Mouse (Mus musculus): Measurements from ENCODE around the gene Gnaz. TPM values are rescaled to one million over a fixed set of nuclear protein-coding genes. Genes with fewer than 3 reads are reported as not detected.

The Gnaz gene
- total and polyA plus RNA-seq, 3 experiments: 0.02 to 0.11 TPM; not detected in 1

GRCm38 (mm10) chr10:75052902-75053301 is 85.9 kb downstream of the Gnaz start:
- ATAC-seq (ENCODE audit: extremely low read depth, insufficient number of reproducible peaks, low FRiP score, poor library complexity, severe bottlenecking) (no peak), DNase-seq (ENCODE audit: low spot score) (no peak)
- no peaks in the 10 kb centered on the region for H3K27me3 ChIP-seq (ENCODE audit: insufficient read depth, low read length)
- no peak overlapping the region for H3K4me3 ChIP-seq (ENCODE audit: low read depth, low read length)
- no peaks in the 10 kb centered on the region for H3K36me3 ChIP-seq (replicated peaks)
- no peaks in the 10 kb centered on the region for H3K4me1 ChIP-seq (ENCODE audit: insufficient read depth, low read depth, low read length)
- TF ChIP-seq POLR2AphosphoS5 (IDR thresholded peaks at IDR 0.05; ENCODE audit: insufficient replicate concordance, low read depth, low read length): no peak
- no peak for TF ChIP-seq TAL1 (conservative IDR thresholded peaks at IDR 0.05; ENCODE audit: low read depth, low read length)
- TF ChIP-seq CTCF (IDR thresholded peaks at IDR 0.05; ENCODE audit: low read depth, low read length): no peak
- TF ChIP-seq GATA2 (IDR thresholded peaks at IDR 0.05; ENCODE audit: borderline replicate concordance, low read depth, low read length): no peak
- no peak for TF ChIP-seq GATA1 (IDR thresholded peaks at IDR 0.05; ENCODE audit: borderline replicate concordance, low read length)
- peaks cover 87% of the 10 kb centered on the region for H3K9me3 ChIP-seq (replicated peaks)

GRCm38 (mm10) chr10:75053655-75054054 is 86.7 kb downstream of the Gnaz start:
- DNase-seq (ENCODE audit: low spot score): no peak
- ATAC-seq (ENCODE audit: extremely low read depth, insufficient number of reproducible peaks, low FRiP score, poor library complexity, severe bottlenecking): no peak
- H3K9me3 ChIP-seq (replicated peaks): peaks cover 86% of the 10 kb centered on the region

GRCm38 (mm10) chr10:75054125-75054524 is 87.1 kb downstream of the Gnaz start:
- H3K36me3 ChIP-seq (replicated peaks): no peaks in the 10 kb centered on the region
- no peak for TF ChIP-seq GATA1 (IDR thresholded peaks at IDR 0.05; ENCODE audit: borderline replicate concordance, low read length)
- TF ChIP-seq GATA2 (IDR thresholded peaks at IDR 0.05; ENCODE audit: borderline replicate concordance, low read depth, low read length): no peak
- peaks cover 84% of the 10 kb centered on the region for H3K9me3 ChIP-seq (replicated peaks)
- H3K4me3 ChIP-seq (ENCODE audit: low read depth, low read length): no peak overlapping the region
- H3K4me1 ChIP-seq (ENCODE audit: insufficient read depth, low read depth, low read length): no peaks in the 10 kb centered on the region
- H3K27me3 ChIP-seq (ENCODE audit: insufficient read depth, low read length): no peaks in the 10 kb centered on the region
- ATAC-seq (ENCODE audit: extremely low read depth, insufficient number of reproducible peaks, low FRiP score, poor library complexity, severe bottlenecking): no peak
- DNase-seq (ENCODE audit: low spot score): no peak

More at GRCm38 (mm10) chr10:75053655-75054054, 86.7 kb downstream of the Gnaz start:
- no peak overlapping the region for H3K4me3 ChIP-seq (ENCODE audit: low read depth, low read length)
- no peaks in the 10 kb centered on the region for H3K4me1 ChIP-seq (ENCODE audit: insufficient read depth, low read depth, low read length)
- no peaks in the 10 kb centered on the region for H3K36me3 ChIP-seq (replicated peaks)
- TF ChIP-seq CTCF (IDR thresholded peaks at IDR 0.05; ENCODE audit: low read depth, low read length) (no peak), TAL1 (conservative IDR thresholded peaks at IDR 0.05; ENCODE audit: low read depth, low read length) (no peak), GATA1 (IDR thresholded peaks at IDR 0.05; ENCODE audit: borderline replicate concordance, low read length) (no peak), GATA2 (IDR thresholded peaks at IDR 0.05; ENCODE audit: borderline replicate concordance, low read depth, low read length) (no peak)
- no peaks in the 10 kb centered on the region for H3K27me3 ChIP-seq (ENCODE audit: insufficient read depth, low read length)

GRCm38 (mm10) chr10:75055672-75056071 is 88.7 kb downstream of the Gnaz start:
- no peaks in the 10 kb centered on the region for H3K36me3 ChIP-seq (replicated peaks)
- no peak for DNase-seq (ENCODE audit: low spot score)
- H3K4me1 ChIP-seq (ENCODE audit: insufficient read depth, low read depth, low read length): no peaks in the 10 kb centered on the region
- no peak for ATAC-seq (ENCODE audit: extremely low read depth, insufficient number of reproducible peaks, low FRiP score, poor library complexity, severe bottlenecking)
- TF ChIP-seq CTCF (IDR thresholded peaks at IDR 0.05; ENCODE audit: low read depth, low read length) (no peak), TAL1 (conservative IDR thresholded peaks at IDR 0.05; ENCODE audit: low read depth, low read length) (no peak), POLR2AphosphoS5 (IDR thresholded peaks at IDR 0.05; ENCODE audit: insufficient replicate concordance, low read depth, low read length) (no peak), GATA2 (IDR thresholded peaks at IDR 0.05; ENCODE audit: borderline replicate concordance, low read depth, low read length) (no peak), GATA1 (IDR thresholded peaks at IDR 0.05; ENCODE audit: borderline replicate concordance, low read length) (no peak)
- H3K27me3 ChIP-seq (ENCODE audit: insufficient read depth, low read length): no peaks in the 10 kb centered on the region
- peaks cover 84% of the 10 kb centered on the region for H3K9me3 ChIP-seq (replicated peaks)
- H3K4me3 ChIP-seq (ENCODE audit: low read depth, low read length): no peak overlapping the region

- ATAC-seq (ENCODE audit: extremely low read depth, insufficient number of reproducible peaks, low FRiP score, poor library complexity, severe bottlenecking): no peak
- no peak for DNase-seq (ENCODE audit: low spot score)
Measured at GRCm38 (mm10) chr10:75056255-75056654, 89.3 kb downstream of the Gnaz start.

GRCm38 (mm10) chr10:75058336-75058735 is 91.4 kb downstream of the Gnaz start:
- Histone ChIP-seq H3K9me3 (replicated peaks) (peaks cover 81% of the 10 kb centered on the region), H3K4me1 (ENCODE audit: insufficient read depth, low read depth, low read length) (no peaks in the 10 kb centered on the region), H3K4me3 (ENCODE audit: low read depth, low read length) (no peak overlapping the region), H3K36me3 (replicated peaks) (no peaks in the 10 kb centered on the region), H3K27me3 (ENCODE audit: insufficient read depth, low read length) (no peaks in the 10 kb centered on the region)
- TF ChIP-seq TAL1 (conservative IDR thresholded peaks at IDR 0.05; ENCODE audit: low read depth, low read length): no peak
- TF ChIP-seq POLR2AphosphoS5 (IDR thresholded peaks at IDR 0.05; ENCODE audit: insufficient replicate concordance, low read depth, low read length): no peak
- no peak for TF ChIP-seq GATA1 (IDR thresholded peaks at IDR 0.05; ENCODE audit: borderline replicate concordance, low read length)
- TF ChIP-seq GATA2 (IDR thresholded peaks at IDR 0.05; ENCODE audit: borderline replicate concordance, low read depth, low read length): no peak
- no peak for DNase-seq (ENCODE audit: low spot score)
- ATAC-seq (ENCODE audit: extremely low read depth, insufficient number of reproducible peaks, low FRiP score, poor library complexity, severe bottlenecking): no peak

More at GRCm38 (mm10) chr10:75056255-75056654, 89.3 kb downstream of the Gnaz start:
- Histone ChIP-seq H3K4me3 (ENCODE audit: low read depth, low read length) (no peak overlapping the region), H3K4me1 (ENCODE audit: insufficient read depth, low read depth, low read length) (no peaks in the 10 kb centered on the region), H3K36me3 (replicated peaks) (no peaks in the 10 kb centered on the region), H3K9me3 (replicated peaks) (peaks cover 84% of the 10 kb centered on the region), H3K27me3 (ENCODE audit: insufficient read depth, low read length) (no peaks in the 10 kb centered on the region)
- no peak for TF ChIP-seq POLR2AphosphoS5 (IDR thresholded peaks at IDR 0.05; ENCODE audit: insufficient replicate concordance, low read depth, low read length)
- no peak for TF ChIP-seq GATA1 (IDR thresholded peaks at IDR 0.05; ENCODE audit: borderline replicate concordance, low read length)
- TF ChIP-seq CTCF (IDR thresholded peaks at IDR 0.05; ENCODE audit: low read depth, low read length): no peak
- no peak for TF ChIP-seq TAL1 (conservative IDR thresholded peaks at IDR 0.05; ENCODE audit: low read depth, low read length)
- no peak for TF ChIP-seq GATA2 (IDR thresholded peaks at IDR 0.05; ENCODE audit: borderline replicate concordance, low read depth, low read length)
